8 mouse cellular contexts compared by ENCODE assay signal in the genomic region with DNA sequence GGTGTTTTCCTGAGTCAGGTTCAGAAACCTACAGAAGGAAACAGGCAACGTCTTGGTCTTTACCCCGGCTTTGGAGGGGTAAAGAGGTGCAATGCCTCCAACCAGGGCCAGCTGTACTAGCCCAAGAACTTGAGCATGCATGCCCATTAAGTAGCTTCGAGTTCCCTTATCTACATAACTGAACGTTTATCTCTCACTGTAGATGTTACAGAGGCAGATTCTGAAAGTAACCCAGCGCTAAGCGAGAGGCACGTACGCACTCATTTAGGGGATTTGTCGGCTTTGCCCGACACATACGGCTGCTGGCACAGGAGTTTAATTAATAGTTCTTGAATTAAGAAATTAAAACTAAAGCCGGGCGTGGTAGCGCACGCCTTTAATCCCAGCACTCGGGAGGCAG. TPM values are rescaled to one million over a fixed set of nuclear protein-coding genes. Genes with fewer than 3 reads are reported as not detected.
A peak's percentile ranks its signal among the peaks of the same experiment; 100 is the strongest.
DNase-seq lines count a peak whose midpoint lies in the region; ATAC-seq lines count a peak whose summit lies in the region.

No protein-coding gene starts in this region.

- H3K27me3 ChIP-seq in kidney, embryonic 15.5 days = no peaks in the 10 kb centered on the region
- no peaks in the 10 kb centered on the region for H3K27me3 ChIP-seq in hindbrain, embryonic 16.5 days (replicated peaks; ENCODE audit: control insufficient read depth, insufficient read depth, low read length)
- no peaks in the 10 kb centered on the region for H3K27me3 ChIP-seq in midbrain, embryonic 15.5 days (replicated peaks)

- DNase-seq in kidney, adult 11 months = no peak
- peak; percentile 11 for DNase-seq in NIH3T3 (ENCODE audit: low read depth)
- no peak for DNase-seq in gastrocnemius, postnatal 36 days
- no peak for DNase-seq in layer of hippocampus, postnatal 10 days (ENCODE audit: low spot score in 2 of 2)

- no peaks in the 10 kb centered on the region for H3K36me3 ChIP-seq in kidney, embryonic 15.5 days
- H3K36me3 ChIP-seq in hindbrain, embryonic 16.5 days (ENCODE audit: control insufficient read depth, insufficient read depth, low read length) = no peaks in the 10 kb centered on the region
- no peaks in the 10 kb centered on the region for H3K36me3 ChIP-seq in midbrain, embryonic 15.5 days (replicated peaks)

- H3K4me1 ChIP-seq in kidney, embryonic 15.5 days = peaks cover 20% of the 10 kb centered on the region
- peaks cover 18% of the 10 kb centered on the region for H3K4me1 ChIP-seq in hindbrain, embryonic 16.5 days (ENCODE audit: control insufficient read depth, insufficient read depth, low read depth, low read length)
- peaks cover 24% of the 10 kb centered on the region for H3K4me1 ChIP-seq in midbrain, embryonic 15.5 days

- H3K4me3 ChIP-seq in kidney, embryonic 15.5 days (replicated peaks) = peak overlapping the region; percentile 65
- peak overlapping the region; percentile 68 for H3K4me3 ChIP-seq in hindbrain, embryonic 16.5 days (ENCODE audit: low read length)
- peak overlapping the region; percentile 78 for H3K4me3 ChIP-seq in midbrain, embryonic 15.5 days

- intact Hi-C loops in gastrocnemius, postnatal 36 days (cut with DNase I) = no loop called here

- peak overlapping the region; percentile 91 for H3K27ac ChIP-seq in kidney, embryonic 15.5 days
- H3K27ac ChIP-seq in hindbrain, embryonic 16.5 days (ENCODE audit: low read depth, low read length) = peak overlapping the region; percentile 91; the same call in 1 of the 2 replicates
- H3K27ac ChIP-seq in midbrain, embryonic 15.5 days = peak overlapping the region; percentile 87; the same call in 1 of the 2 replicates

- 25% methylated on average over 16 of the region's 16 CpGs for WGBS in kidney, embryonic 15.5 days
- 25% methylated on average over 16 of the region's 16 CpGs for WGBS in hindbrain, embryonic 16.5 days
- 25% methylated on average over 16 of the region's 16 CpGs for WGBS in midbrain, embryonic 15.5 days

- H3K4me2 ChIP-seq in kidney, embryonic 15.5 days = peak overlapping the region; percentile 65
- peak overlapping the region; percentile 70 for H3K4me2 ChIP-seq in hindbrain, embryonic 16.5 days (ENCODE audit: low read length)
- peak overlapping the region; percentile 64 for H3K4me2 ChIP-seq in midbrain, embryonic 15.5 days

- H3K9ac ChIP-seq in kidney, embryonic 15.5 days = peak overlapping the region; percentile 71
- H3K9ac ChIP-seq in hindbrain, embryonic 16.5 days (ENCODE audit: low read depth, low read length) = peak overlapping the region; percentile 61
- H3K9ac ChIP-seq in midbrain, embryonic 15.5 days = peak overlapping the region; percentile 77

- H3K9me3 ChIP-seq in kidney, embryonic 15.5 days (replicated peaks) = no peaks in the 10 kb centered on the region
- H3K9me3 ChIP-seq in hindbrain, embryonic 16.5 days (ENCODE audit: control insufficient read depth, low read length) = no peaks in the 10 kb centered on the region
- no peaks in the 10 kb centered on the region for H3K9me3 ChIP-seq in midbrain, embryonic 15.5 days

- no peak for ATAC-seq in kidney, embryonic 15.5 days (replicated peaks; ENCODE audit: low FRiP score)
- no peak for ATAC-seq in hindbrain, embryonic 16.5 days
- ATAC-seq in midbrain, embryonic 15.5 days (replicated peaks) = peak; percentile 15; the same call in 1 of the 2 replicates
- no peak for ATAC-seq in monocyte, adult 5-6 weeks (replicated peaks; ENCODE audit: insufficient number of reproducible peaks, low FRiP score, low TSS enrichment, poor library complexity, severe bottlenecking)

RNA-seq across cellular contexts. Expression of a gene that starts 0.6 kb away (rescaled TPM):
- 56.4 and 66.5 TPM in 2 replicates for polyA plus RNA-seq in kidney, embryonic 15.5 days (2015; fragmentation: Nextera tagmentation; extraction: Ambion mirVana)
- polyA plus RNA-seq in hindbrain, embryonic 16.5 days (2015; fragmentation: Nextera tagmentation; extraction: Ambion mirVana) = 114 and 117 TPM in 2 replicates
- polyA plus RNA-seq in midbrain, embryonic 15.5 days (2015; fragmentation: Nextera tagmentation; extraction: Ambion mirVana) = 129 and 132 TPM in 2 replicates
- 10 to 100 TPM; 21.0 to 23.0 TPM for total RNA-seq in gastrocnemius, postnatal 36 days (2021)
- 100 to 1,000 TPM in 1 of 2 experiments, 10 to 100 TPM in 1; 85.8 to 105 TPM for total RNA-seq in layer of hippocampus, postnatal 10 days (2021)
- total RNA-seq in monocyte, adult 5-6 weeks (2017) = 0.57 to 7.6 TPM (median 1.7 TPM) in 3 replicates

RNA-seq across cellular contexts. Expression of a gene that starts 1.4 kb away (rescaled TPM):
- polyA plus RNA-seq in kidney, embryonic 15.5 days (2015; fragmentation: Nextera tagmentation; extraction: Ambion mirVana) = 0.21 and 0.43 TPM in 2 replicates
- 0.85 and 1.2 TPM in 2 replicates for polyA plus RNA-seq in hindbrain, embryonic 16.5 days (2015; fragmentation: Nextera tagmentation; extraction: Ambion mirVana)
- polyA plus RNA-seq in midbrain, embryonic 15.5 days (2015; fragmentation: Nextera tagmentation; extraction: Ambion mirVana) = 0.62 and 0.75 TPM in 2 replicates
- not detected for total RNA-seq in gastrocnemius, postnatal 36 days (2021)
- total RNA-seq in layer of hippocampus, postnatal 10 days (2021) = 1 to 10 TPM; 2.0 to 2.1 TPM
- total RNA-seq in monocyte, adult 5-6 weeks (2017) = not detected in 3 replicates

RNA-seq across cellular contexts. Expression of a gene that starts 42.5 kb away (rescaled TPM):
- polyA plus RNA-seq in kidney, embryonic 15.5 days (2015; fragmentation: Nextera tagmentation; extraction: Ambion mirVana) = 149 and 172 TPM in 2 replicates
- polyA plus RNA-seq in hindbrain, embryonic 16.5 days (2015; fragmentation: Nextera tagmentation; extraction: Ambion mirVana) = 204 and 215 TPM in 2 replicates
- polyA plus RNA-seq in midbrain, embryonic 15.5 days (2015; fragmentation: Nextera tagmentation; extraction: Ambion mirVana) = 213 and 225 TPM in 2 replicates
- 10 to 100 TPM; 25.6 to 28.9 TPM for total RNA-seq in gastrocnemius, postnatal 36 days (2021)
- 100 to 1,000 TPM in 1 of 2 experiments, 10 to 100 TPM in 1; 96.8 to 100 TPM for total RNA-seq in layer of hippocampus, postnatal 10 days (2021)
- 41.0 to 47.6 TPM (median 47.0 TPM) in 3 replicates for total RNA-seq in monocyte, adult 5-6 weeks (2017)
